Comparison of ENCODE assay signal across 28 mouse cellular contexts in genomic region chr8:61579831-61580230, GRCm38 (mm10).
DNase-seq lines count a peak whose midpoint lies in the region; ATAC-seq and TF ChIP-seq lines count a peak whose summit lies in the region.
"Had no signal": no experiment of that assay in that cellular context is flagged by ENCODE, and none has a peak within 500 bp of the region (broad histone marks: within the 10 kb centered on the region; RNA-seq: fewer than 3 reads in every experiment).

No protein-coding gene starts in this region.

- no peaks in the 10 kb centered on the region for H3K9me3 ChIP-seq in heart, embryonic 15.5 days (replicated peaks)
- no peaks in the 10 kb centered on the region for H3K9me3 ChIP-seq in midbrain, postnatal 0 days (ENCODE audit: low read length)
- H3K9me3 ChIP-seq in midbrain, embryonic 16.5 days (replicated peaks; ENCODE audit: control insufficient read depth, low read length, poor library complexity, severe bottlenecking): no peaks in the 10 kb centered on the region
- no peaks in the 10 kb centered on the region for H3K9me3 ChIP-seq in embryonic facial prominence, embryonic 13.5 days
- H3K9me3 ChIP-seq: forebrain, embryonic 13.5 days; heart, embryonic 13.5 days; hindbrain, embryonic 15.5 days; intestine, embryonic 15.5 days; liver, embryonic 13.5 days; megakaryocyte, embryonic 14.5 days; midbrain, embryonic 13.5 days; stomach, embryonic 15.5 days had no signal

- H3K36me3 ChIP-seq in heart, embryonic 15.5 days: no peaks in the 10 kb centered on the region
- H3K36me3 ChIP-seq in midbrain, postnatal 0 days (ENCODE audit: insufficient read depth, low read length): no peaks in the 10 kb centered on the region
- H3K36me3 ChIP-seq in midbrain, embryonic 16.5 days (ENCODE audit: control insufficient read depth, insufficient read depth, low read length): no peaks in the 10 kb centered on the region
- H3K36me3 ChIP-seq in embryonic facial prominence, embryonic 13.5 days: peaks cover 28% of the 10 kb centered on the region
- H3K36me3 ChIP-seq: hindbrain, embryonic 15.5 days; intestine, embryonic 15.5 days; liver, embryonic 13.5 days; midbrain, embryonic 13.5 days had no signal

- WGBS in heart, embryonic 15.5 days: 69% methylated on average over 4 of the region's 4 CpGs
- WGBS in midbrain, postnatal 0 days: 86% methylated on average over 4 of the region's 4 CpGs
- WGBS in midbrain, embryonic 16.5 days: 84% methylated on average over 4 of the region's 4 CpGs
- 43% methylated on average over 4 of the region's 4 CpGs for WGBS in embryonic facial prominence, embryonic 13.5 days

- no peak overlapping the region for H3K4me2 ChIP-seq in heart, embryonic 15.5 days
- H3K4me2 ChIP-seq in midbrain, postnatal 0 days (ENCODE audit: low read depth, low read length, poor library complexity, severe bottlenecking): no peak overlapping the region
- no peak overlapping the region for H3K4me2 ChIP-seq in midbrain, embryonic 16.5 days (ENCODE audit: low read length)
- H3K4me2 ChIP-seq in embryonic facial prominence, embryonic 13.5 days: no peak overlapping the region
- H3K4me2 ChIP-seq: forebrain, embryonic 13.5 days; heart, embryonic 13.5 days; hindbrain, embryonic 15.5 days; intestine, embryonic 15.5 days; limb, embryonic 13.5 days; liver, embryonic 13.5 days; midbrain, embryonic 13.5 days; stomach, embryonic 15.5 days had no signal

- H3K27ac ChIP-seq in heart, embryonic 15.5 days: peak overlapping the region; percentile 4; the same call in 1 of the 2 replicates
- no peak overlapping the region for H3K27ac ChIP-seq in midbrain, postnatal 0 days (ENCODE audit: low read depth, low read length)
- no peak overlapping the region for H3K27ac ChIP-seq in midbrain, embryonic 16.5 days (ENCODE audit: low read length)
- H3K27ac ChIP-seq in embryonic facial prominence, embryonic 13.5 days: 0 out of 2 replicates have a peak overlapping the region, but pooled peaks have one; percentile 3
- H3K27ac ChIP-seq: forebrain, embryonic 13.5 days; heart, adult 2 months; heart, embryonic 13.5 days; hindbrain, embryonic 15.5 days; intestine, embryonic 15.5 days; kidney, postnatal 0 days; limb, embryonic 13.5 days; liver, embryonic 13.5 days; midbrain, embryonic 13.5 days; stomach, embryonic 15.5 days had no signal

- H3K4me3 ChIP-seq in heart, embryonic 15.5 days: no peak overlapping the region
- H3K4me3 ChIP-seq in midbrain, postnatal 0 days (ENCODE audit: low read depth, low read length): no peak overlapping the region
- H3K4me3 ChIP-seq in midbrain, embryonic 16.5 days (ENCODE audit: low read depth, low read length): no peak overlapping the region
- no peak overlapping the region for H3K4me3 ChIP-seq in embryonic facial prominence, embryonic 13.5 days
- H3K4me3 ChIP-seq: forebrain, embryonic 13.5 days; heart, adult 2 months; heart, embryonic 13.5 days; hindbrain, embryonic 15.5 days; intestine, embryonic 15.5 days; limb, embryonic 13.5 days; liver, embryonic 13.5 days; megakaryocyte, embryonic 14.5 days; midbrain, embryonic 13.5 days; stomach, embryonic 15.5 days had no signal

- peaks cover 37% of the 10 kb centered on the region for H3K4me1 ChIP-seq in heart, embryonic 15.5 days (replicated peaks)
- H3K4me1 ChIP-seq in midbrain, postnatal 0 days (ENCODE audit: insufficient read depth, low read length): no peaks in the 10 kb centered on the region
- no peaks in the 10 kb centered on the region for H3K4me1 ChIP-seq in midbrain, embryonic 16.5 days (ENCODE audit: control insufficient read depth, insufficient read depth, low read length)
- peaks cover 34% of the 10 kb centered on the region for H3K4me1 ChIP-seq in embryonic facial prominence, embryonic 13.5 days
- H3K4me1 ChIP-seq: forebrain, embryonic 13.5 days; hindbrain, embryonic 15.5 days; midbrain, embryonic 13.5 days had no signal

- H3K27me3 ChIP-seq in heart, embryonic 15.5 days: no peaks in the 10 kb centered on the region
- no peaks in the 10 kb centered on the region for H3K27me3 ChIP-seq in midbrain, postnatal 0 days (ENCODE audit: insufficient read depth, low read length)
- no peaks in the 10 kb centered on the region for H3K27me3 ChIP-seq in midbrain, embryonic 16.5 days (ENCODE audit: control insufficient read depth, insufficient read depth, low read depth, low read length)
- no peaks in the 10 kb centered on the region for H3K27me3 ChIP-seq in embryonic facial prominence, embryonic 13.5 days
- H3K27me3 ChIP-seq: forebrain, embryonic 13.5 days; heart, embryonic 13.5 days; hindbrain, embryonic 15.5 days; intestine, embryonic 15.5 days; limb, embryonic 13.5 days; liver, embryonic 13.5 days; midbrain, embryonic 13.5 days; stomach, embryonic 15.5 days had no signal

- no peak overlapping the region for H3K9ac ChIP-seq in heart, embryonic 15.5 days
- no peak overlapping the region for H3K9ac ChIP-seq in midbrain, postnatal 0 days (replicated peaks; ENCODE audit: low read length, poor library complexity, severe bottlenecking)
- H3K9ac ChIP-seq in midbrain, embryonic 16.5 days (ENCODE audit: low read depth, low read length): no peak overlapping the region
- no peak overlapping the region for H3K9ac ChIP-seq in embryonic facial prominence, embryonic 13.5 days
- H3K9ac ChIP-seq: forebrain, embryonic 13.5 days; heart, embryonic 13.5 days; hindbrain, embryonic 15.5 days; intestine, embryonic 15.5 days; limb, embryonic 13.5 days; liver, embryonic 13.5 days; midbrain, embryonic 13.5 days; stomach, embryonic 15.5 days had no signal

- DNase-seq in heart, postnatal 4 days: no peak
- peak; percentile 26 for DNase-seq in midbrain, postnatal 0 days (ENCODE audit: low spot score)
- DNase-seq in gonadal fat pad, adult 2 months (ENCODE audit: low read depth): peak; percentile 81
- DNase-seq in right cerebral cortex, postnatal 25 days: no peak
- DNase-seq: adrenal gland, postnatal 25 days; cerebellum, adult 18-20 months; cerebellum, postnatal 10 days; gastrocnemius, postnatal 14 days; heart, adult 2 months; kidney, adult 2 months; kidney, postnatal 4 days; liver, embryonic 13.5 days; lung, adult 18-20 months; lung, postnatal 4 days had no signal

- TF ChIP-seq CTCF in midbrain, postnatal 0 days (IDR thresholded peaks at IDR 0.05): no peak

- no peak for ATAC-seq in heart, embryonic 15.5 days (replicated peaks; ENCODE audit: insufficient number of reproducible peaks, insufficient read depth, low FRiP score, low read depth)
- ATAC-seq in midbrain, postnatal 0 days (ENCODE audit: low FRiP score): no peak
- no peak for ATAC-seq in midbrain, embryonic 16.5 days
- no peak for ATAC-seq in embryonic facial prominence, embryonic 13.5 days (ENCODE audit: insufficient number of reproducible peaks, insufficient read depth, low FRiP score, low TSS enrichment, low read depth)
- ATAC-seq: CD4-positive, CD25-positive, alpha-beta regulatory T cell, adult 4 months; forebrain, embryonic 13.5 days; intestine, embryonic 15.5 days; lung, postnatal 0 days; midbrain, embryonic 13.5 days had no signal

Comparison
In these comparisons a context has a peak if more than half of its experiments do, and no peak if none do; other contexts are left out.
1. H3K27ac ChIP-seq: peak in heart, embryonic 15.5 days (single experiment) and embryonic facial prominence, embryonic 13.5 days (single experiment); none in midbrain, postnatal 0 days (single experiment) and midbrain, embryonic 16.5 days (single experiment).
2. DNase-seq: peak in midbrain, postnatal 0 days (single experiment) and gonadal fat pad, adult 2 months (single experiment); none in heart, postnatal 4 days (single experiment) and right cerebral cortex, postnatal 25 days (single experiment).